16 mouse cellular contexts compared by ENCODE assay signal in genomic region chr7:68265391-68265790, GRCm38 (mm10). TPM values are rescaled to one million over a fixed set of nuclear protein-coding genes. Genes with fewer than 3 reads are reported as not detected.
"Had no signal": no experiment of that assay in that cellular context is flagged by ENCODE, and none has a peak within 500 bp of the region (broad histone marks: within the 10 kb centered on the region; RNA-seq: fewer than 3 reads in every experiment).

No protein-coding gene starts in this region.

- H3K4me3 ChIP-seq: limb, embryonic 15.5 days; liver, embryonic 12.5 days; myocyte had no signal

- DNase-seq: kidney, postnatal 10 days; lung, postnatal 10 days; right cerebral cortex, postnatal 4 days had no signal

- H3K36me3 ChIP-seq: limb, embryonic 15.5 days; liver, embryonic 12.5 days; midbrain, embryonic 10.5 days; neural tube, embryonic 15.5 days; stomach, embryonic 15.5 days had no signal

- ATAC-seq: liver, embryonic 12.5 days had no signal

- H3K27ac ChIP-seq: liver, embryonic 12.5 days; midbrain, embryonic 10.5 days; neural tube, embryonic 15.5 days; stomach, embryonic 15.5 days had no signal

- H3K9ac ChIP-seq: limb, embryonic 15.5 days; liver, embryonic 12.5 days; lung, embryonic 14.5 days; neural tube, embryonic 15.5 days; stomach, embryonic 15.5 days had no signal

- H3K9me3 ChIP-seq: limb, embryonic 15.5 days; liver, embryonic 12.5 days; midbrain, embryonic 10.5 days; neural tube, embryonic 15.5 days; stomach, embryonic 15.5 days had no signal

RNA-seq across cellular contexts. Expression of gene Pgpep1l, which starts 1.4 kb away (rescaled TPM):
- total RNA-seq: megakaryocyte, adult 5-6 weeks had no signal
- polyA plus RNA-seq: intestine, embryonic 14.5 days; kidney, embryonic 14.5 days; liver, embryonic 12.5 days; liver, embryonic 16.5 days; lung, embryonic 14.5 days; midbrain, embryonic 10.5 days; midbrain, embryonic 14.5 days; neural tube, embryonic 11.5 days; neural tube, embryonic 15.5 days; stomach, embryonic 15.5 days had no signal
